Mouse (Mus musculus) CH12.LX (cell line): ENCODE data around the gene Thsd4. TPM values are rescaled to one million over a fixed set of nuclear protein-coding genes. Genes with fewer than 3 reads are reported as not detected.

ENCODE experiments used
- DNase-seq: peaks from one replicate; pipeline ENCODE4 v3.0.0-alpha.2; 2013; ENCODE audit errors: extremely low read depth
- H3K27ac ChIP-seq: 2 replicates; pipeline ENCODE4 v1.5.1; 2012; ENCODE audit warnings: low read depth, mild to moderate bottlenecking, control low read depth, moderate library complexity; ENCODE audit not compliant: insufficient read depth
- H3K27me3 ChIP-seq: replicated peaks from 2 replicates; pipeline ENCODE3; 2012; ENCODE audit warnings: inconsistent platforms
- H3K36me3 ChIP-seq, 2 experiments: replicated peaks in 1 of 2; 2 replicates each; pipeline versions ENCODE3 to v1.6.1; 2012; ENCODE audit warnings: inconsistent platforms in 1 of 2, low read length in 1 of 2, mild to moderate bottlenecking in 1 of 2, mixed read lengths in 1 of 2, moderate library complexity in 1 of 2; ENCODE audit not compliant: control insufficient read depth in 1 of 2, insufficient read depth in 1 of 2
- H3K4me1 ChIP-seq, 2 experiments: 2 replicates each; pipeline ENCODE4 v1.6.1; 2012; ENCODE audit warnings: inconsistent platforms in 1 of 2, moderate library complexity in 1 of 2; ENCODE audit not compliant: insufficient read depth in 2 of 2, control insufficient read depth in 1 of 2
- H3K4me2 ChIP-seq: 2 replicates; pipeline ENCODE4 v1.6.1; 2012; ENCODE audit warnings: low read depth, mild to moderate bottlenecking, control low read depth; ENCODE audit not compliant: poor library complexity, insufficient read depth, severe bottlenecking
- H3K4me3 ChIP-seq, 3 experiments: fragments of 150-350 bp in 1 of 3; sonication (generic) in 1 of 3; replicated peaks in 1 of 3; 2 replicates each; pipeline versions ENCODE3 to v1.5.1; 2011 to 2012; ENCODE audit warnings: low read depth in 2 of 3, low read length in 2 of 3, mild to moderate bottlenecking in 2 of 3, moderate library complexity in 2 of 3, control low read depth in 1 of 3, improper control_type of control experiment in 1 of 3, inconsistent platforms in 1 of 3, mixed read lengths in 1 of 3; ENCODE audit not compliant: poor library complexity in 1 of 3
- H3K79me2 ChIP-seq: replicated peaks from 2 replicates; pipeline ENCODE4 v1.6.1; 2012; ENCODE audit warnings: mild to moderate bottlenecking, moderate library complexity; ENCODE audit not compliant: control insufficient read depth, poor library complexity, insufficient read depth, severe bottlenecking; ENCODE audit errors: extremely low read depth
- H3K9ac ChIP-seq: 2 replicates; pipeline ENCODE4 v1.6.1; 2012; ENCODE audit warnings: low read depth, mild to moderate bottlenecking, control low read depth, moderate library complexity; ENCODE audit not compliant: insufficient read depth
- H3K9me3 ChIP-seq: replicated peaks from 2 replicates; pipeline ENCODE3; 2012; ENCODE audit warnings: low read length, inconsistent platforms, mixed read lengths
- BHLHE40 ChIP-seq: IDR thresholded peaks from 2 replicates; pipeline ENCODE4 v1.6.1; 2011; ENCODE audit warnings: mild to moderate bottlenecking, low read depth, low read length, improper control_type of control experiment
- CHD1 ChIP-seq: IDR thresholded peaks from 2 replicates; pipeline ENCODE4 v1.6.1; 2012; ENCODE audit warnings: low read depth, low read length, improper control_type of control experiment, inconsistent platforms
- E2F4 ChIP-seq: IDR thresholded peaks from 2 replicates; pipeline ENCODE4 v1.6.1; 2011; ENCODE audit warnings: low read depth, low read length, improper control_type of control experiment; ENCODE audit not compliant: insufficient replicate concordance
- ELF1 ChIP-seq: IDR thresholded peaks from 2 replicates; pipeline ENCODE4 v1.6.1; 2014; ENCODE audit warnings: low read depth, mild to moderate bottlenecking, inconsistent platforms, low read length, improper control_type of control experiment
- EP300 ChIP-seq: IDR thresholded peaks from 2 replicates; pipeline ENCODE4 v1.6.1; 2011; ENCODE audit warnings: low read length, improper control_type of control experiment
- ETS1 ChIP-seq: conservative IDR thresholded peaks from 2 replicates; pipeline ENCODE4 v1.6.1; 2012; ENCODE audit warnings: low read depth, mild to moderate bottlenecking, inconsistent platforms, low read length, improper control_type of control experiment, moderate library complexity
- GABPA ChIP-seq: IDR thresholded peaks from 2 replicates; pipeline ENCODE4 v1.6.1; 2012; ENCODE audit warnings: low read depth, low read length, improper control_type of control experiment, inconsistent platforms; ENCODE audit not compliant: insufficient replicate concordance
- HCFC1 ChIP-seq: IDR thresholded peaks from 2 replicates; pipeline ENCODE4 v1.6.1; 2012; ENCODE audit warnings: low read depth, mild to moderate bottlenecking, inconsistent platforms, low read length, improper control_type of control experiment
- JUND ChIP-seq: conservative IDR thresholded peaks from 2 replicates; pipeline ENCODE4 v1.6.1; 2011; ENCODE audit warnings: low read depth, low read length, improper control_type of control experiment
- KAT2A ChIP-seq: IDR thresholded peaks from 2 replicates; pipeline ENCODE4 v1.6.1; 2012; ENCODE audit warnings: low read length, improper control_type of control experiment, inconsistent platforms; ENCODE audit not compliant: insufficient replicate concordance
- MAFK ChIP-seq: IDR thresholded peaks from 2 replicates; pipeline ENCODE4 v1.6.1; 2011; ENCODE audit warnings: low read length, improper control_type of control experiment; ENCODE audit not compliant: insufficient replicate concordance
- MAZ ChIP-seq: IDR thresholded peaks from 2 replicates; pipeline ENCODE4 v1.6.1; 2012; ENCODE audit warnings: low read depth, mild to moderate bottlenecking, inconsistent platforms, low read length, improper control_type of control experiment, moderate library complexity
- NELFE ChIP-seq: IDR thresholded peaks from 2 replicates; pipeline ENCODE4 v1.6.1; 2011; ENCODE audit warnings: low read depth, low read length, improper control_type of control experiment
- PAX5 ChIP-seq: IDR thresholded peaks from 2 replicates; pipeline ENCODE4 v1.6.1; 2012; ENCODE audit warnings: low read length, inconsistent platforms, mixed read lengths
- POLR2A ChIP-seq: IDR thresholded peaks from 2 replicates; pipeline ENCODE4 v1.6.1; 2011; ENCODE audit warnings: low read depth, mild to moderate bottlenecking, improper control_type of control experiment, low read length
- RAD21 ChIP-seq: IDR thresholded peaks from 2 replicates; pipeline ENCODE4 v1.6.1; 2011; ENCODE audit warnings: low read depth, mild to moderate bottlenecking, low read length, improper control_type of control experiment, moderate library complexity
- SMC3 ChIP-seq: IDR thresholded peaks from 2 replicates; pipeline ENCODE4 v1.6.1; 2011; ENCODE audit warnings: low read depth, low read length, improper control_type of control experiment
- TBP ChIP-seq: conservative IDR thresholded peaks from 2 replicates; pipeline ENCODE4 v1.6.1; 2011; ENCODE audit warnings: low read depth, low read length, improper control_type of control experiment
- TCF12 ChIP-seq: IDR thresholded peaks from 2 replicates; pipeline ENCODE4 v1.6.1; 2014; ENCODE audit warnings: low read depth, mild to moderate bottlenecking, inconsistent platforms, low read length, improper control_type of control experiment
- UBTF ChIP-seq: IDR thresholded peaks from 2 replicates; pipeline ENCODE4 v1.6.1; 2012; ENCODE audit warnings: low read depth, mild to moderate bottlenecking, inconsistent platforms, low read length, improper control_type of control experiment, moderate library complexity
- USF1 ChIP-seq: IDR thresholded peaks from 2 replicates; pipeline ENCODE4 v1.6.1; 2014; ENCODE audit warnings: low read depth, mild to moderate bottlenecking, inconsistent platforms, low read length, improper control_type of control experiment
- USF2 ChIP-seq: conservative IDR thresholded peaks from 2 replicates; pipeline ENCODE4 v1.6.1; 2011; ENCODE audit warnings: low read depth, low read length, improper control_type of control experiment
- ZKSCAN1 ChIP-seq: IDR thresholded peaks from 2 replicates; pipeline ENCODE4 v1.6.1; 2012; ENCODE audit warnings: low read depth, inconsistent platforms, low read length, improper control_type of control experiment, borderline replicate concordance
- dilution Hi-C: fragments of 300-500 bp; cut with MboI; formaldehyde crosslinking; loops from 2 replicates; pipeline ENCODE4 v1.14.3; 2020; ENCODE audit warnings: low sequenced_read_pairs; ENCODE audit not compliant: extremely low pct_unique_long_range_greater_than_20kb, extremely low pct_ligation_motif_present
- in situ Hi-C: fragments of 300-500 bp; cut with MboI; formaldehyde crosslinking; loops from 3 replicates; pipeline ENCODE4 v1.14.3; 2019; ENCODE audit warnings: low sequenced_read_pairs, low pct_ligation_motif_present, low pct_unique_long_range_greater_than_20kb, mixed read lengths
- polyA plus RNA-seq: library from polyadenylated mRNA; unstranded; fragments of >175 nt; gene quantifications from 2 replicates; pipeline ENCODE4 v1.2.1, GENCODE M21; 2012; ENCODE audit warnings: low read depth; ENCODE audit not compliant: insufficient read length
- total RNA-seq, 2 experiments: library from RNA; depleted of rRNA; stranded (reverse); fragments of 300-350 nt in 1 of 2; fragments of >200 nt in 1 of 2; gene quantifications; 2 replicates each; pipeline ENCODE4 v1.2.3; 2012 to 2014

The Thsd4 gene
- total and polyA plus RNA-seq, 3 experiments, result not detected

DNA sequence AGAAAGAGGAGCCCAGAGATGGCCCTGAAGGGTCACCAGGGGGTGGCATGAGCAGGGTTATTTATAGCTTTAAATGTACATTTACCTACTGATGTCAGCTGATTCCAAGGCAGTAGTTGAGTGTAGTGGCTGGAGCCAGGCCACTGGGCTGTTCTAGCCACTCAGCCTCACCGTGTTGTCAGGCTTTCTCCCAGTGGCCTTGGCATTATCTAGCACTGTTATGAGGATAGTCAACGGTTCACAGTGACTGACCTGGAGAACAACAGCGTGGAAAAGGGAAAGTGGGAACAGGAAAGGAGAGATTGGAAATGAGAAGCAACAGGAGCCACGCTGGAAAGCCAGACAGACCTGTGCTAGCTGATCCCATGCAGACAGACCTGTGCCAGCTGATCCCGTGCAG lies 329.5 kb downstream of the Thsd4 start:
- TF ChIP-seq CHD1 (no peak), ETS1 (no peak), ZKSCAN1 (no peak), PAX5 (no peak), E2F4 (no peak), NELFE (no peak), SMC3 (no peak), TBP (no peak), HCFC1 (no peak), USF2 (no peak), JUND (no peak), RAD21 (no peak), UBTF (no peak), ELF1 (no peak), USF1 (no peak), POLR2A (no peak), BHLHE40 (no peak), KAT2A (no peak), GABPA (no peak)
- H3K4me1 ChIP-seq, result peaks cover 0 to 3% of the 10 kb centered on the region in 2 experiments; a peak in 2 of 4 replicates
- H3K27me3 ChIP-seq, result no peaks in the 10 kb centered on the region
- dilution Hi-C loops (no loop called here), in situ Hi-C loops (no loop called here)
- no peaks in the 10 kb centered on the region for H3K9me3 ChIP-seq
- no peak overlapping the region for H3K4me2 ChIP-seq
- no peak overlapping the region for H3K9ac ChIP-seq
- no peaks in the 10 kb centered on the region for H3K79me2 ChIP-seq
- DNase-seq, result no peak
- no peak overlapping the region for H3K27ac ChIP-seq
- no peak overlapping the region for H3K4me3 ChIP-seq
- no peaks in the 10 kb centered on the region for H3K36me3 ChIP-seq

DNA sequence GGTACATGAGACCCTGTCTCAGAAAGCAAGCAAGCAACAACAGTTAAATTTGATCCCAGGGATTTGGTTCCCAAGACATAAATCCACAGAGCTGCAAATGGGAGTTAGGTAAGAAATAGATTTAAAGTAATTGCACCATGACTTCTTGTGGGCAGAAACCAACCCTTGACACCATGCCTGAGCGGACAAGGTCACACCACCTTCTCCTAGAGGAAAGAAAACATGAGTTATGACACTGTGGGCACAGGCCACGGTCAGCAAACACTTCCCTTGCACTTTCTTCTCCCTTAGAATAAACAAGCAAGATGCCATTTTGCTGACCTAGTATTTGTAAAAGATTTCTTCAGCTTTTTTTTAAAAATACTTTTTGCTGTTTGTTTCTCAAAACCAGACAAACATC lies 334.4 kb downstream of the Thsd4 start:
- H3K4me1 ChIP-seq, result peaks cover 4 to 14% of the 10 kb centered on the region in 2 experiments
- in situ Hi-C loops (no loop called here), dilution Hi-C loops (no loop called here)
- TF ChIP-seq MAFK (no peak), RAD21 (no peak), MAZ (no peak), TCF12 (no peak), EP300 (no peak)
- H3K36me3 ChIP-seq, result no peaks in the 10 kb centered on the region
- no peak overlapping the region for H3K9ac ChIP-seq
- no peak overlapping the region for H3K27ac ChIP-seq
- H3K27me3 ChIP-seq, result no peaks in the 10 kb centered on the region
- no peak for DNase-seq
- H3K79me2 ChIP-seq, result no peaks in the 10 kb centered on the region
- H3K4me3 ChIP-seq, result no peak overlapping the region
- H3K4me2 ChIP-seq, result no peak overlapping the region
- H3K9me3 ChIP-seq, result no peaks in the 10 kb centered on the region
